ENCODE assay signal across 15 mouse cellular contexts in the genomic region with DNA sequence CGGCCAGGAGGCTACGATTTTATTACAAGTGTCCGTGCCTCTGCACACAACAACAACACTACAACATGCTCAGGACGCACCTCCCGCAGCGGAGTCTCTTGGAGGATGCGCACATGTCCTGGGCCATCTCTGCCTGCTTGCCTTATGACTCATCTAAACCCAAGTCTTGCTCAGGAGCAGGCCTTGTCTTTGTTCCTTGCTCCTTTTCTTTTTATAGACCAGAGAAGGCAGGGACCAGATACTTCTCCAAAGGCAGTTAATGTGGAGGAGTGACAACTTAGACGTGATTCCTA. TPM values are rescaled to one million over a fixed set of nuclear protein-coding genes. Genes with fewer than 3 reads are reported as not detected.
A peak's percentile ranks its signal among the peaks of the same experiment; 100 is the strongest.
DNase-seq lines count a peak whose midpoint lies in the region; ATAC-seq and TF ChIP-seq lines count a peak whose summit lies in the region.
"Had no signal": no experiment of that assay in that cellular context is flagged by ENCODE, and none has a peak within 500 bp of the region (broad histone marks: within the 10 kb centered on the region; RNA-seq: fewer than 3 reads in every experiment).

No protein-coding gene starts in this region.

- H3K79me2 ChIP-seq in myocyte (ENCODE audit: control insufficient read depth, insufficient read depth): peaks cover 36% of the 10 kb centered on the region

- H3K27ac ChIP-seq in embryonic facial prominence, embryonic 12.5 days: no peak overlapping the region
- H3K27ac ChIP-seq in limb, embryonic 11.5 days (replicated peaks; ENCODE audit: low read depth, low read length): no peak overlapping the region
- H3K27ac ChIP-seq in forebrain, embryonic 11.5 days (ENCODE audit: low read depth, low read length): no peak overlapping the region
- H3K27ac ChIP-seq: forebrain, embryonic 15.5 days; heart, embryonic 10.5 days had no signal

- H3K4me1 ChIP-seq in embryonic facial prominence, embryonic 12.5 days: peaks cover 9% of the 10 kb centered on the region; the same call in 1 of the 2 replicates
- 0 out of 2 replicates have a peak, but pooled peaks cover 2% of the 10 kb centered on the region for H3K4me1 ChIP-seq in limb, embryonic 11.5 days (ENCODE audit: control insufficient read depth, insufficient read depth, low read length)
- H3K4me1 ChIP-seq in forebrain, embryonic 11.5 days (replicated peaks; ENCODE audit: control insufficient read depth, insufficient read depth, low read length): peaks cover 11% of the 10 kb centered on the region

- no peaks in the 10 kb centered on the region for H3K9me3 ChIP-seq in embryonic facial prominence, embryonic 12.5 days
- no peaks in the 10 kb centered on the region for H3K9me3 ChIP-seq in limb, embryonic 11.5 days (ENCODE audit: control insufficient read depth, low read length)
- no peaks in the 10 kb centered on the region for H3K9me3 ChIP-seq in forebrain, embryonic 11.5 days (ENCODE audit: control insufficient read depth, low read length)
- H3K9me3 ChIP-seq: forebrain, embryonic 15.5 days; heart, embryonic 10.5 days had no signal

- H3K4me3 ChIP-seq in embryonic facial prominence, embryonic 12.5 days: peak overlapping the region; percentile 44
- peak overlapping the region; percentile 2; the same call in 1 of the 2 replicates for H3K4me3 ChIP-seq in limb, embryonic 11.5 days (ENCODE audit: low read depth, low read length)
- H3K4me3 ChIP-seq in myocyte: peak overlapping the region; percentile 75
- H3K4me3 ChIP-seq in forebrain, embryonic 11.5 days (ENCODE audit: low read depth, low read length): no peak overlapping the region
- H3K4me3 ChIP-seq: forebrain, embryonic 15.5 days; heart, embryonic 10.5 days had no signal

- peak overlapping the region; percentile 25 for H3K4me2 ChIP-seq in embryonic facial prominence, embryonic 12.5 days (replicated peaks)
- H3K4me2 ChIP-seq in limb, embryonic 11.5 days (ENCODE audit: low read depth, severe bottlenecking): no peak overlapping the region
- H3K4me2 ChIP-seq in myocyte (ENCODE audit: low read depth): peak overlapping the region; percentile 98
- no peak overlapping the region for H3K4me2 ChIP-seq in forebrain, embryonic 11.5 days (ENCODE audit: low read depth, low read length, severe bottlenecking)
- H3K4me2 ChIP-seq: forebrain, embryonic 15.5 days had no signal

- H3ac ChIP-seq in myocyte (ENCODE audit: control insufficient read depth, insufficient read length): peak overlapping the region; percentile 26

- peak; percentile 85 for TF ChIP-seq POLR2A in myocyte (IDR thresholded peaks at IDR 0.05; ENCODE audit: insufficient read length, low read depth)

- H3K36me3 ChIP-seq in embryonic facial prominence, embryonic 12.5 days: no peaks in the 10 kb centered on the region
- H3K36me3 ChIP-seq in limb, embryonic 11.5 days (ENCODE audit: control insufficient read depth, insufficient read depth, low read length): no peaks in the 10 kb centered on the region
- no peaks in the 10 kb centered on the region for H3K36me3 ChIP-seq in myocyte (ENCODE audit: control insufficient read depth, insufficient read depth)
- no peaks in the 10 kb centered on the region for H3K36me3 ChIP-seq in forebrain, embryonic 11.5 days (ENCODE audit: control insufficient read depth, insufficient read depth, low read length)
- H3K36me3 ChIP-seq: forebrain, embryonic 15.5 days; heart, embryonic 10.5 days had no signal

- peak; percentile 45 for DNase-seq in R1 (ENCODE audit: low read depth, low spot score)
- peak; percentile 60 for DNase-seq in limb, embryonic 11.5 days (ENCODE audit: low spot score)
- no peak for DNase-seq in lung, postnatal 36 days
- DNase-seq in forebrain, embryonic 11.5 days (ENCODE audit: low spot score): no peak
- DNase-seq in cerebellum, adult 9-11 months: no peak
- DNase-seq: adrenal gland, postnatal 25 days; kidney, postnatal 4 days; lung, postnatal 10 days; thymus, adult 18-20 months had no signal

- ATAC-seq in embryonic facial prominence, embryonic 12.5 days (ENCODE audit: insufficient number of reproducible peaks, insufficient read depth, low FRiP score, low TSS enrichment): no peak
- no peak for ATAC-seq in limb, embryonic 11.5 days (ENCODE audit: insufficient number of reproducible peaks, low FRiP score, low TSS enrichment, low read depth)
- ATAC-seq in forebrain, embryonic 11.5 days (replicated peaks; ENCODE audit: low FRiP score): no peak
- ATAC-seq: forebrain, embryonic 15.5 days; inflammation-experienced regulatory T-cells, adult 6 months had no signal

- 1% methylated on average over 8 of the region's 8 CpGs for WGBS in embryonic facial prominence, embryonic 12.5 days
- 0% methylated on average over 8 of the region's 8 CpGs for WGBS in limb, embryonic 11.5 days
- WGBS in forebrain, embryonic 11.5 days: under 1% methylated on average over 8 of the region's 8 CpGs

- peaks cover 80% of the 10 kb centered on the region for H3K27me3 ChIP-seq in embryonic facial prominence, embryonic 12.5 days
- H3K27me3 ChIP-seq in limb, embryonic 11.5 days (ENCODE audit: control insufficient read depth, insufficient read depth, low read length): peaks cover 82% of the 10 kb centered on the region
- no peaks in the 10 kb centered on the region for H3K27me3 ChIP-seq in myocyte (ENCODE audit: control insufficient read depth, insufficient read depth, insufficient read length)
- H3K27me3 ChIP-seq in forebrain, embryonic 11.5 days (ENCODE audit: control insufficient read depth, insufficient read depth, low read length): peaks cover 89% of the 10 kb centered on the region

- H3K9ac ChIP-seq in embryonic facial prominence, embryonic 12.5 days: no peak overlapping the region
- H3K9ac ChIP-seq in limb, embryonic 11.5 days (ENCODE audit: low read length): no peak overlapping the region
- H3K9ac ChIP-seq in forebrain, embryonic 11.5 days (ENCODE audit: low read length): no peak overlapping the region
- H3K9ac ChIP-seq: forebrain, embryonic 15.5 days had no signal

TF ChIP-seq in myocyte, 11 proteins besides CTCF, POLR2A, EP300 and RAD21:
- TF ChIP-seq MYOG (IDR thresholded peaks at IDR 0.05; ENCODE audit: control insufficient read depth in 1 of 3, insufficient read depth in 1 of 3, insufficient read length in 2 of 3, low read depth in 2 of 3): peak in 1 of 3 experiments; percentile 12
- no peak for TF ChIP-seq TCF12 (IDR thresholded peaks at IDR 0.05; ENCODE audit: insufficient read depth, poor library complexity, severe bottlenecking)
- no peak for TF ChIP-seq MAX (IDR thresholded peaks at IDR 0.05; ENCODE audit: low read depth)
- peak in 1 of 3 experiments; percentile 21 for TF ChIP-seq MYOD1 (IDR thresholded peaks at IDR 0.05; ENCODE audit: control insufficient read depth in 1 of 3, insufficient read length in 2 of 3, low read depth in 2 of 3)
- no peak for TF ChIP-seq USF1 (IDR thresholded peaks at IDR 0.05; ENCODE audit: low read depth)
- TF ChIP-seq POLR2AphosphoS2 (IDR thresholded peaks at IDR 0.05; ENCODE audit: insufficient read length, low read depth): peak; percentile 58

RNA-seq across cellular contexts. Expression of a gene that starts 2.9 kb away (rescaled TPM):
- polyA plus RNA-seq in embryonic facial prominence, embryonic 12.5 days (2016; fragmentation: Nextera tagmentation; extraction: Ambion mirVana): 1.5 TPM in 2 replicates
- polyA plus RNA-seq in limb, embryonic 11.5 days (2014; fragmentation: Nextera tagmentation; extraction: Ambion mirVana): 1.6 and 2.3 TPM in 2 replicates
- polyA plus RNA-seq in myocyte (2012; fragmentation: generic; extraction: Trizol): 6.9 TPM
- 1.1 TPM in 2 replicates for polyA plus RNA-seq in forebrain, embryonic 11.5 days (2014; fragmentation: Nextera tagmentation; extraction: Ambion mirVana)
- polyA plus RNA-seq: forebrain, embryonic 15.5 days; inflammation-experienced regulatory T-cells, adult 6 months; small intestine, adult 2 months had no signal

Comparison
In these comparisons a context has a peak if more than half of its experiments do, and no peak if none do; other contexts are left out.
1. DNase-seq: peak in R1 (single experiment) and limb, embryonic 11.5 days (single experiment); none in lung, postnatal 36 days (single experiment), forebrain, embryonic 11.5 days (single experiment) and cerebellum, adult 9-11 months (single experiment).
2. H3K4me2 ChIP-seq: peak in embryonic facial prominence, embryonic 12.5 days (single experiment) and myocyte (single experiment); none in limb, embryonic 11.5 days (single experiment) and forebrain, embryonic 11.5 days (single experiment).